8 mouse cellular contexts compared by ENCODE assay signal in genomic region chr16:58523044-58523859, GRCm38 (mm10). TPM values are rescaled to one million over a fixed set of nuclear protein-coding genes. Genes with fewer than 3 reads are reported as not detected.
A peak's percentile ranks its signal among the peaks of the same experiment; 100 is the strongest.
DNase-seq lines count a peak whose midpoint lies in the region; ATAC-seq lines count a peak whose summit lies in the region.

No protein-coding gene starts in this region.

- no peaks in the 10 kb centered on the region for H3K36me3 ChIP-seq in hindbrain, embryonic 10.5 days

- H3K27ac ChIP-seq in hindbrain, embryonic 10.5 days, result peak overlapping the region; percentile 92

- peak; percentile 70 for DNase-seq in T-cell, adult 2 months (ENCODE audit: low spot score)
- DNase-seq in cerebellum, postnatal 10 days, result peak; percentile 59 to 66
- peak; percentile 44 to 52 for DNase-seq in frontal cortex, postnatal 10 days (ENCODE audit: low spot score in 2 of 2)
- peak; percentile 79 for DNase-seq in hindbrain, embryonic 10.5 days (ENCODE audit: low spot score)
- peak; percentile 63 to 66 for DNase-seq in left cerebral cortex, postnatal 25 days (ENCODE audit: low spot score in 2 of 2)
- DNase-seq in right cerebral cortex, postnatal 25 days, result peak; percentile 76
- peak; percentile 54 to 64 for DNase-seq in urinary bladder, postnatal 4 days (ENCODE audit: low spot score in 2 of 2)

- H3K4me1 ChIP-seq in hindbrain, embryonic 10.5 days (replicated peaks), result peaks cover 16% of the 10 kb centered on the region; the same call in 1 of the 2 replicates

- ATAC-seq in megakaryocyte-erythroid progenitor cell, adult 5-6 weeks (replicated peaks; ENCODE audit: low FRiP score, low TSS enrichment, poor library complexity, severe bottlenecking), result peak; percentile 82

- peak overlapping the region; percentile 75 for H3K4me3 ChIP-seq in hindbrain, embryonic 10.5 days

- WGBS in hindbrain, embryonic 10.5 days, result under 1% methylated on average over 58 of the region's 58 CpGs

- peaks cover 17% of the 10 kb centered on the region; the same call in 1 of the 2 replicates for H3K27me3 ChIP-seq in hindbrain, embryonic 10.5 days (ENCODE audit: insufficient read depth, poor library complexity, severe bottlenecking)

- intact Hi-C loops in left cerebral cortex, postnatal 25 days (cut with DNase I), result loop anchor here (5.0 kb wide), 2 partner anchors 99 to 149 kb away; partner anchors contain the start of gene Cpox

- H3K9me3 ChIP-seq in hindbrain, embryonic 10.5 days, result peaks cover 8% of the 10 kb centered on the region

RNA-seq across cellular contexts. Expression of gene St3gal6, which starts 0.8 kb away (rescaled TPM):
- polyA plus RNA-seq in hindbrain, embryonic 10.5 days (2016; fragmentation: Nextera tagmentation; extraction: Ambion mirVana), result 8.7 and 10.2 TPM in 2 replicates
- 10 to 100 TPM; 20.5 to 20.6 TPM for total RNA-seq in left cerebral cortex, postnatal 25 days (2021)
- 40.1 and 61.6 TPM in 2 replicates for total RNA-seq in megakaryocyte-erythroid progenitor cell, adult 5-6 weeks (2014; fragmentation: Nextera tagmentation)
- 39.9 and 44.9 TPM in 2 replicates for total RNA-seq in megakaryocyte-erythroid progenitor cell, adult 5-6 weeks (2017)

Comparison
In these comparisons a context has a peak if more than half of its experiments do, and no peak if none do; other contexts are left out.
1. Peak in every context shown above with its lines: DNase-seq, ATAC-seq, H3K4me3 ChIP-seq and H3K27ac ChIP-seq.